ENCODE assay signal across 7 mouse cellular contexts in the genomic region with DNA sequence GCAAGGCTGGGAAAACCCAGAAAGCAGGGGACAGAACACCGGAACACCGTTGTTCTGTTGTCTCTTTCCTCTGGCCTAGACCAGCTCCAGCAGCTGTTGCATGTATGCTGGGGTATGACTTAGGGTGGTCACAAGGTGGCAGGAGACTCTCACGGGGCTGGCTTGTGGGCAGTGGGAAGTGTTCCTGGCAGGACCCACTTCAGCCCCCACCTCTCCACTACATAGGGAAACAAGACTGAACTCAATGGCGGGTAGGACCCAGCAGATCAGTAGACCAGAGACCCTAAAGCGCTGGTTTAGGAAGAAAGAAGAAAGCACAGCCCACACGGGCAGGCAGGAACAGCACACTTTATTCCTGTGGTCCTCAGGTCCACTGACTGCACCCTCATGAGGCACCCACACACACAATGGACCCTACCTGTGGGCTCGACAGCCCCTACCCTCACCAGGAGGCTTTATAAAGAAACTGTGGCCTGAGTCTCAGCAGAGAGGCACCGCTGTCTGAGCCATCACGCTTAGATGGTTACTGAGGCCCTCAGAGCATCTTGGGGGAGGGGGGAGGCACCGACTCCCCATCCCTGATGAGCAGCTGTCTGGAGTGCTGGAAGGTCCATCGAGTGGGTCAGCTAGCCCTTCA. TPM values are rescaled to one million over a fixed set of nuclear protein-coding genes. Genes with fewer than 3 reads are reported as not detected.
DNase-seq lines count a peak whose midpoint lies in the region; ATAC-seq and TF ChIP-seq lines count a peak whose summit lies in the region.

No protein-coding gene starts in this region.

- no peaks in the 10 kb centered on the region for H3K27me3 ChIP-seq in spleen, adult 2 months (ENCODE audit: control insufficient read depth, insufficient read depth, low read length)
- no peaks in the 10 kb centered on the region for H3K27me3 ChIP-seq in forebrain, postnatal 0 days (ENCODE audit: insufficient read depth, low read length)
- peaks cover 14% of the 10 kb centered on the region; the same call in 1 of the 2 replicates for H3K27me3 ChIP-seq in liver, embryonic 15.5 days

- H3K9me3 ChIP-seq in forebrain, postnatal 0 days (ENCODE audit: low read length): no peaks in the 10 kb centered on the region
- H3K9me3 ChIP-seq in liver, embryonic 15.5 days (replicated peaks): 0 out of 2 replicates have a peak, but pooled peaks cover 4% of the 10 kb centered on the region

- peaks cover 36% of the 10 kb centered on the region for H3K4me1 ChIP-seq in spleen, adult 2 months (ENCODE audit: control insufficient read depth, insufficient read depth, insufficient read length)
- H3K4me1 ChIP-seq in forebrain, postnatal 0 days (ENCODE audit: insufficient read depth): 0 out of 2 replicates have a peak, but pooled peaks cover 4% of the 10 kb centered on the region
- peaks cover 49% of the 10 kb centered on the region for H3K4me1 ChIP-seq in liver, embryonic 15.5 days (replicated peaks)

- H3K4me3 ChIP-seq in spleen, adult 2 months (ENCODE audit: extremely low read depth, insufficient read depth, insufficient read length): peak overlapping the region; percentile 88; the same call in 1 of the 2 replicates
- H3K4me3 ChIP-seq in forebrain, postnatal 0 days (ENCODE audit: low read depth, low read length): no peak overlapping the region
- H3K4me3 ChIP-seq in liver, embryonic 15.5 days (replicated peaks): peak overlapping the region; percentile 61

- TF ChIP-seq POLR2A in spleen, adult 2 months (IDR thresholded peaks at IDR 0.05; ENCODE audit: low read depth, low read length): no peak; the same call in 1 of the 2 replicates

- WGBS in spleen, adult 2 months: 42% methylated on average over 11 of the region's 11 CpGs
- 65% methylated on average over 11 of the region's 11 CpGs for WGBS in forebrain, postnatal 0 days
- WGBS in liver, embryonic 15.5 days (ENCODE audit: insufficient replicate concordance): 53% methylated on average over 11 of the region's 11 CpGs

- no peak overlapping the region for H3K4me2 ChIP-seq in forebrain, postnatal 0 days (ENCODE audit: low read depth)
- H3K4me2 ChIP-seq in liver, embryonic 15.5 days: peak overlapping the region; percentile 75

- H3K27ac ChIP-seq in spleen, adult 2 months (ENCODE audit: insufficient read depth, low read length): peak overlapping the region; percentile 99
- H3K27ac ChIP-seq in forebrain, postnatal 0 days (ENCODE audit: low read depth, low read length): no peak overlapping the region
- H3K27ac ChIP-seq in liver, embryonic 15.5 days (replicated peaks): no peak overlapping the region

- H3K9ac ChIP-seq in forebrain, postnatal 0 days: no peak overlapping the region
- 0 out of 2 replicates have a peak overlapping the region, but pooled peaks have one; percentile 13 for H3K9ac ChIP-seq in liver, embryonic 15.5 days

- TF ChIP-seq CTCF in spleen, adult 2 months (IDR thresholded peaks at IDR 0.05; ENCODE audit: extremely low read depth, insufficient read depth, insufficient read length, insufficient replicate concordance): peak; percentile 31; the same call in 1 of the 2 replicates
- peak; percentile 18; the same call in 1 of the 2 replicates for TF ChIP-seq CTCF in forebrain, postnatal 0 days (IDR thresholded peaks at IDR 0.05; ENCODE audit: low read depth)

- no peak for DNase-seq in spleen, adult 2 months (ENCODE audit: low read depth in 1 of 2, low spot score in 2 of 2)
- no peak for DNase-seq in spleen, postnatal 14 days (ENCODE audit: low spot score in 2 of 2)
- no peak for DNase-seq in forebrain, postnatal 0 days
- DNase-seq in frontal cortex, postnatal 36 days (ENCODE audit: low spot score in 2 of 2): no peak
- DNase-seq in spleen, adult 12 weeks (ENCODE audit: low spot score): no peak
- no peak for DNase-seq in cerebellum, adult 18-20 months

- peak; percentile 30; the same call in 1 of the 2 replicates for ATAC-seq in forebrain, postnatal 0 days
- no peak for ATAC-seq in liver, embryonic 15.5 days (ENCODE audit: insufficient read depth)

- peaks cover 3% of the 10 kb centered on the region; the same call in 1 of the 2 replicates for H3K36me3 ChIP-seq in spleen, adult 2 months (ENCODE audit: control insufficient read depth, insufficient read depth, low read length)
- H3K36me3 ChIP-seq in forebrain, postnatal 0 days (ENCODE audit: insufficient read depth): peaks cover 38% of the 10 kb centered on the region
- peaks cover 43% of the 10 kb centered on the region for H3K36me3 ChIP-seq in liver, embryonic 15.5 days (replicated peaks)

RNA-seq across cellular contexts. Expression of gene Cyba, which starts 0.7 kb away (rescaled TPM):
- polyA plus RNA-seq in spleen, adult 2 months (2012; rRNA removed): 751 and 823 TPM in 2 replicates
- 14.2 and 17.9 TPM in 2 replicates for total RNA-seq in forebrain, postnatal 0 days (2014; rRNA removed)
- polyA plus RNA-seq in forebrain, postnatal 0 days (2015; fragmentation: Nextera tagmentation; extraction: Ambion mirVana): 37.9 and 40.6 TPM in 2 replicates
- polyA plus RNA-seq in liver, embryonic 15.5 days (2015; fragmentation: Nextera tagmentation; extraction: Ambion mirVana): 196 TPM in 2 replicates

RNA-seq across cellular contexts. Expression of gene Mvd, which starts 9.8 kb away (rescaled TPM):
- polyA plus RNA-seq in spleen, adult 2 months (2012; rRNA removed): 17.0 and 20.5 TPM in 2 replicates
- total RNA-seq in forebrain, postnatal 0 days (2014; rRNA removed): 53.4 and 84.0 TPM in 2 replicates
- 66.7 and 73.9 TPM in 2 replicates for polyA plus RNA-seq in forebrain, postnatal 0 days (2015; fragmentation: Nextera tagmentation; extraction: Ambion mirVana)
- 24.3 and 25.1 TPM in 2 replicates for polyA plus RNA-seq in liver, embryonic 15.5 days (2015; fragmentation: Nextera tagmentation; extraction: Ambion mirVana)

RNA-seq across cellular contexts. Expression of gene Il17c, which starts 11.6 kb away (rescaled TPM):
- 0.28 TPM in 1 of 2 replicates, not detected in the other for polyA plus RNA-seq in spleen, adult 2 months (2012; rRNA removed)
- total RNA-seq in forebrain, postnatal 0 days (2014; rRNA removed): 0.67 TPM in 1 of 2 replicates, not detected in the other
- not detected in 2 replicates for polyA plus RNA-seq in forebrain, postnatal 0 days (2015; fragmentation: Nextera tagmentation; extraction: Ambion mirVana)
- not detected in 2 replicates for polyA plus RNA-seq in liver, embryonic 15.5 days (2015; fragmentation: Nextera tagmentation; extraction: Ambion mirVana)

RNA-seq across cellular contexts. Expression of gene Snai3, which starts 27.1 kb away (rescaled TPM):
- polyA plus RNA-seq in spleen, adult 2 months (2012; rRNA removed): 3.9 and 6.0 TPM in 2 replicates
- 0.23 TPM in 1 of 2 replicates, not detected in the other for total RNA-seq in forebrain, postnatal 0 days (2014; rRNA removed)
- not detected in 2 replicates for polyA plus RNA-seq in forebrain, postnatal 0 days (2015; fragmentation: Nextera tagmentation; extraction: Ambion mirVana)
- polyA plus RNA-seq in liver, embryonic 15.5 days (2015; fragmentation: Nextera tagmentation; extraction: Ambion mirVana): 0.38 and 0.64 TPM in 2 replicates

RNA-seq across cellular contexts. Expression of gene Rnf166, which starts 42.5 kb away (rescaled TPM):
- polyA plus RNA-seq in spleen, adult 2 months (2012; rRNA removed): 79.6 and 115 TPM in 2 replicates
- 32.1 TPM in 2 replicates for total RNA-seq in forebrain, postnatal 0 days (2014; rRNA removed)
- 26.2 and 26.5 TPM in 2 replicates for polyA plus RNA-seq in forebrain, postnatal 0 days (2015; fragmentation: Nextera tagmentation; extraction: Ambion mirVana)
- polyA plus RNA-seq in liver, embryonic 15.5 days (2015; fragmentation: Nextera tagmentation; extraction: Ambion mirVana): 11.5 and 15.1 TPM in 2 replicates
